20 mouse cellular contexts compared by ENCODE assay signal in genomic region chr15:84741573-84741972, GRCm38 (mm10). TPM values are rescaled to one million over a fixed set of nuclear protein-coding genes. Genes with fewer than 3 reads are reported as not detected.
DNase-seq lines count a peak whose midpoint lies in the region; ATAC-seq and TF ChIP-seq lines count a peak whose summit lies in the region.
"Had no signal": no experiment of that assay in that cellular context is flagged by ENCODE, and none has a peak within 500 bp of the region (broad histone marks: within the 10 kb centered on the region; RNA-seq: fewer than 3 reads in every experiment).

No protein-coding gene starts in this region.

- ATAC-seq in hindbrain, postnatal 0 days = no peak
- no peak for ATAC-seq in hindbrain, embryonic 12.5 days (ENCODE audit: low FRiP score)
- ATAC-seq in lung, postnatal 0 days = no peak; the same call in 1 of the 2 replicates
- ATAC-seq in forebrain, postnatal 0 days = no peak
- ATAC-seq: hindbrain, embryonic 16.5 days; liver, embryonic 12.5 days had no signal

- no peak for TF ChIP-seq EP300 in lung, postnatal 0 days (IDR thresholded peaks at IDR 0.05)
- no peak for TF ChIP-seq EP300 in CH12.LX (IDR thresholded peaks at IDR 0.05; ENCODE audit: low read length)

- H3K4me2 ChIP-seq in hindbrain, postnatal 0 days (ENCODE audit: low read depth, low read length) = no peak overlapping the region
- H3K4me2 ChIP-seq in hindbrain, embryonic 12.5 days (replicated peaks) = no peak overlapping the region
- H3K4me2 ChIP-seq in lung, postnatal 0 days (replicated peaks; ENCODE audit: low read depth, low read length) = no peak overlapping the region
- H3K4me2 ChIP-seq in CH12.LX (ENCODE audit: insufficient read depth, low read depth, poor library complexity, severe bottlenecking) = no peak overlapping the region
- no peak overlapping the region for H3K4me2 ChIP-seq in forebrain, postnatal 0 days (ENCODE audit: low read depth)
- H3K4me2 ChIP-seq: embryonic facial prominence, embryonic 15.5 days; heart, embryonic 12.5 days; liver, embryonic 12.5 days had no signal

- TF ChIP-seq CTCF in hindbrain, postnatal 0 days (IDR thresholded peaks at IDR 0.05; ENCODE audit: low read depth) = peak; percentile 38
- peak; percentile 65 for TF ChIP-seq CTCF in lung, postnatal 0 days (IDR thresholded peaks at IDR 0.05)
- peak in 1 of 2 experiments; percentile 56; a peak in 2 of 4 replicates for TF ChIP-seq CTCF in CH12.LX (conservative IDR thresholded peaks at IDR 0.05 in 1 of 2, IDR thresholded peaks at IDR 0.05 in 1 of 2; ENCODE audit: low read depth in 2 of 2, low read length in 2 of 2)
- TF ChIP-seq CTCF in small intestine, adult 2 months (IDR thresholded peaks at IDR 0.05; ENCODE audit: extremely low read depth, insufficient read length, insufficient replicate concordance, low read depth, low read length) = peak; percentile 62; the same call in 1 of the 2 replicates
- no peak for TF ChIP-seq CTCF in forebrain, postnatal 0 days (IDR thresholded peaks at IDR 0.05; ENCODE audit: low read depth)

- no peaks in the 10 kb centered on the region for H3K4me1 ChIP-seq in hindbrain, postnatal 0 days (ENCODE audit: insufficient read depth, low read length)
- peaks cover 5% of the 10 kb centered on the region; the same call in 1 of the 2 replicates for H3K4me1 ChIP-seq in hindbrain, embryonic 12.5 days
- no peaks in the 10 kb centered on the region for H3K4me1 ChIP-seq in lung, postnatal 0 days (ENCODE audit: insufficient read depth, low read depth, low read length)
- peaks cover 2 to 6% of the 10 kb centered on the region in 2 experiments; a peak in 2 of 4 replicates for H3K4me1 ChIP-seq in CH12.LX (ENCODE audit: control insufficient read depth in 1 of 2, insufficient read depth in 2 of 2)
- no peaks in the 10 kb centered on the region; the same call in 1 of the 2 replicates for H3K4me1 ChIP-seq in small intestine, adult 2 months (ENCODE audit: control insufficient read depth, insufficient read depth, insufficient read length, low read length)
- no peaks in the 10 kb centered on the region for H3K4me1 ChIP-seq in forebrain, postnatal 0 days (ENCODE audit: insufficient read depth)
- H3K4me1 ChIP-seq: embryonic facial prominence, embryonic 15.5 days; liver, embryonic 12.5 days had no signal

- peak; percentile 46 for TF ChIP-seq RAD21 in CH12.LX (IDR thresholded peaks at IDR 0.05; ENCODE audit: low read depth, low read length)

- TF ChIP-seq POLR2A in CH12.LX (IDR thresholded peaks at IDR 0.05; ENCODE audit: low read depth, low read length) = no peak
- TF ChIP-seq POLR2A in small intestine, adult 2 months (IDR thresholded peaks at IDR 0.05; ENCODE audit: low read depth, low read length) = no peak

- dilution Hi-C loops in CH12.LX (cut with MboI; ENCODE audit: extremely low pct_ligation_motif_present, extremely low pct_unique_long_range_greater_than_20kb, low sequenced_read_pairs) = no loop called here

- H3K79me2 ChIP-seq in CH12.LX (replicated peaks; ENCODE audit: control insufficient read depth, extremely low read depth, insufficient read depth, poor library complexity, severe bottlenecking) = no peaks in the 10 kb centered on the region

- no peak for DNase-seq in hindbrain, postnatal 0 days (ENCODE audit: low spot score)
- no peak for DNase-seq in lung, postnatal 0 days (ENCODE audit: low spot score)
- DNase-seq in lung, postnatal 14 days = no peak
- DNase-seq in CH12.LX (ENCODE audit: extremely low read depth) = no peak
- no peak for DNase-seq in forebrain, postnatal 0 days
- DNase-seq: adrenal gland, postnatal 36 days; cerebellum, adult 9-11 months; embryo, embryonic 11 days; gastrocnemius, postnatal 25 days; heart, postnatal 36 days; spleen, adult 18-20 months; thymus, postnatal 36 days had no signal

- no peaks in the 10 kb centered on the region for H3K9me3 ChIP-seq in hindbrain, postnatal 0 days (ENCODE audit: low read length)
- H3K9me3 ChIP-seq in hindbrain, embryonic 12.5 days (replicated peaks) = 0 out of 2 replicates have a peak, but pooled peaks cover 4% of the 10 kb centered on the region
- no peaks in the 10 kb centered on the region for H3K9me3 ChIP-seq in lung, postnatal 0 days (ENCODE audit: low read length)
- no peaks in the 10 kb centered on the region for H3K9me3 ChIP-seq in CH12.LX (replicated peaks; ENCODE audit: low read length)
- no peaks in the 10 kb centered on the region for H3K9me3 ChIP-seq in forebrain, postnatal 0 days (ENCODE audit: low read length)
- H3K9me3 ChIP-seq: embryonic facial prominence, embryonic 15.5 days; liver, embryonic 12.5 days had no signal

- H3K27ac ChIP-seq in hindbrain, postnatal 0 days = no peak overlapping the region
- no peak overlapping the region for H3K27ac ChIP-seq in hindbrain, embryonic 12.5 days
- no peak overlapping the region for H3K27ac ChIP-seq in lung, postnatal 0 days (ENCODE audit: low read length)
- H3K27ac ChIP-seq in CH12.LX (ENCODE audit: insufficient read depth, low read depth) = no peak overlapping the region
- H3K27ac ChIP-seq in small intestine, adult 2 months (ENCODE audit: insufficient read depth, low read depth, low read length) = no peak overlapping the region
- H3K27ac ChIP-seq in forebrain, postnatal 0 days (ENCODE audit: low read depth, low read length) = no peak overlapping the region
- H3K27ac ChIP-seq: embryonic facial prominence, embryonic 15.5 days; forebrain, embryonic 10.5 days; liver, embryonic 12.5 days had no signal

- in situ Hi-C loops in CH12.LX (cut with MboI; ENCODE audit: low pct_ligation_motif_present, low pct_unique_long_range_greater_than_20kb, low sequenced_read_pairs) = no loop called here

- no peaks in the 10 kb centered on the region for H3K36me3 ChIP-seq in hindbrain, postnatal 0 days (ENCODE audit: insufficient read depth, low read length)
- no peaks in the 10 kb centered on the region for H3K36me3 ChIP-seq in hindbrain, embryonic 12.5 days
- no peaks in the 10 kb centered on the region for H3K36me3 ChIP-seq in lung, postnatal 0 days (ENCODE audit: insufficient read depth, low read length)
- H3K36me3 ChIP-seq in CH12.LX (replicated peaks in 1 of 2; ENCODE audit: control insufficient read depth in 1 of 2, insufficient read depth in 1 of 2, low read length in 1 of 2) = no peaks in the 10 kb centered on the region
- H3K36me3 ChIP-seq in small intestine, adult 2 months (ENCODE audit: control insufficient read depth, insufficient read depth, low read length) = no peaks in the 10 kb centered on the region
- H3K36me3 ChIP-seq in forebrain, postnatal 0 days (ENCODE audit: insufficient read depth) = no peaks in the 10 kb centered on the region
- H3K36me3 ChIP-seq: embryonic facial prominence, embryonic 15.5 days; forebrain, embryonic 10.5 days; heart, embryonic 12.5 days; liver, embryonic 12.5 days had no signal

- no peaks in the 10 kb centered on the region for H3K27me3 ChIP-seq in hindbrain, postnatal 0 days (ENCODE audit: insufficient read depth, low read length)
- no peaks in the 10 kb centered on the region for H3K27me3 ChIP-seq in hindbrain, embryonic 12.5 days
- H3K27me3 ChIP-seq in lung, postnatal 0 days (replicated peaks; ENCODE audit: insufficient read depth, low read length) = no peaks in the 10 kb centered on the region
- H3K27me3 ChIP-seq in CH12.LX (replicated peaks) = peaks cover 12% of the 10 kb centered on the region
- no peaks in the 10 kb centered on the region for H3K27me3 ChIP-seq in small intestine, adult 2 months (ENCODE audit: control insufficient read depth, insufficient read depth, low read length)
- H3K27me3 ChIP-seq in forebrain, postnatal 0 days (ENCODE audit: insufficient read depth, low read length) = no peaks in the 10 kb centered on the region
- H3K27me3 ChIP-seq: embryonic facial prominence, embryonic 15.5 days; heart, embryonic 12.5 days; liver, embryonic 12.5 days had no signal

- 86% methylated on average over 3 of the region's 3 CpGs for WGBS in hindbrain, postnatal 0 days
- WGBS in hindbrain, embryonic 12.5 days = 84% methylated on average over 3 of the region's 3 CpGs
- WGBS in lung, postnatal 0 days = 58% methylated on average over 3 of the region's 3 CpGs
- 65% methylated on average over 3 of the region's 3 CpGs for whole genome bisulfite sequencing in small intestine, adult 2 months
- 84% methylated on average over 3 of the region's 3 CpGs for WGBS in forebrain, postnatal 0 days

- H3K4me3 ChIP-seq in hindbrain, postnatal 0 days (ENCODE audit: low read length) = no peak overlapping the region
- no peak overlapping the region for H3K4me3 ChIP-seq in hindbrain, embryonic 12.5 days
- H3K4me3 ChIP-seq in lung, postnatal 0 days (ENCODE audit: low read depth, low read length) = no peak overlapping the region
- H3K4me3 ChIP-seq in CH12.LX (replicated peaks in 1 of 3; ENCODE audit: low read depth in 2 of 3, low read length in 2 of 3, poor library complexity in 1 of 3) = no peak overlapping the region
- H3K4me3 ChIP-seq in small intestine, adult 2 months (ENCODE audit: low read depth, low read length) = no peak overlapping the region
- H3K4me3 ChIP-seq in forebrain, postnatal 0 days (ENCODE audit: low read depth, low read length) = no peak overlapping the region
- H3K4me3 ChIP-seq: embryonic facial prominence, embryonic 15.5 days; forebrain, embryonic 10.5 days; heart, embryonic 12.5 days; liver, embryonic 12.5 days had no signal

- no peak overlapping the region for H3K9ac ChIP-seq in hindbrain, postnatal 0 days (replicated peaks; ENCODE audit: low read length)
- no peak overlapping the region for H3K9ac ChIP-seq in hindbrain, embryonic 12.5 days
- no peak overlapping the region for H3K9ac ChIP-seq in lung, postnatal 0 days (replicated peaks; ENCODE audit: low read depth)
- no peak overlapping the region for H3K9ac ChIP-seq in CH12.LX (ENCODE audit: insufficient read depth, low read depth)
- no peak overlapping the region for H3K9ac ChIP-seq in forebrain, postnatal 0 days
- H3K9ac ChIP-seq: embryonic facial prominence, embryonic 15.5 days; heart, embryonic 12.5 days; liver, embryonic 12.5 days had no signal

TF ChIP-seq in CH12.LX, 34 proteins besides CTCF, POLR2A, EP300 and RAD21:
- TF ChIP-seq IRF4 (IDR thresholded peaks at IDR 0.05; ENCODE audit: low read depth, low read length) = no peak
- TF ChIP-seq SMC3 (IDR thresholded peaks at IDR 0.05; ENCODE audit: low read depth, low read length) = peak; percentile 48

RNA-seq across cellular contexts. Expression of gene Arhgap8, which starts 21.7 kb away (rescaled TPM):
- total RNA-seq in hindbrain, postnatal 0 days (2014; rRNA removed) = 0.26 and 1.0 TPM in 2 replicates
- 0.72 and 0.80 TPM in 2 replicates for polyA plus RNA-seq in hindbrain, postnatal 0 days (2015; fragmentation: Nextera tagmentation; extraction: Ambion mirVana)
- 2.5 and 2.9 TPM in 2 replicates for polyA plus RNA-seq in hindbrain, embryonic 12.5 days (2016; fragmentation: Nextera tagmentation; extraction: Ambion mirVana)
- polyA plus RNA-seq in lung, postnatal 0 days (2015; fragmentation: Nextera tagmentation; extraction: Ambion mirVana) = 15.9 and 19.4 TPM in 2 replicates
- total RNA-seq in CH12.LX (2012; rRNA removed) (0.08 TPM in 1 of 2 replicates, not detected in the other), CH12.LX (2014; rRNA removed) (not detected in 2 replicates)
- not detected in 2 replicates for polyA plus RNA-seq in CH12.LX (2012; ENCODE audit: insufficient read length, low read depth)
- polyA plus RNA-seq in small intestine, adult 2 months (2012; rRNA removed) = 4.2 and 6.3 TPM in 2 replicates
- 0.29 TPM in 1 of 2 replicates, not detected in the other for total RNA-seq in forebrain, postnatal 0 days (2014; rRNA removed)
- 0.19 and 0.44 TPM in 2 replicates for polyA plus RNA-seq in forebrain, postnatal 0 days (2015; fragmentation: Nextera tagmentation; extraction: Ambion mirVana)
- polyA plus RNA-seq: C2C12 had no signal
